Mouse (Mus musculus): ENCODE data around the gene Avpr1a. TPM values are rescaled to one million over a fixed set of nuclear protein-coding genes. Genes with fewer than 3 reads are reported as not detected.

The Avpr1a gene
- total RNA-seq (2021): under 1 TPM; 0.59 to 0.73 TPM
- long read RNA-seq, experiment 1, partial matches to known transcripts: 0 of 3 reads
- long read RNA-seq, experiment 1, other reads (novel, unspliced or antisense): 0 of 3 reads
- long read RNA-seq, experiment 2: 0 reads

DNA sequence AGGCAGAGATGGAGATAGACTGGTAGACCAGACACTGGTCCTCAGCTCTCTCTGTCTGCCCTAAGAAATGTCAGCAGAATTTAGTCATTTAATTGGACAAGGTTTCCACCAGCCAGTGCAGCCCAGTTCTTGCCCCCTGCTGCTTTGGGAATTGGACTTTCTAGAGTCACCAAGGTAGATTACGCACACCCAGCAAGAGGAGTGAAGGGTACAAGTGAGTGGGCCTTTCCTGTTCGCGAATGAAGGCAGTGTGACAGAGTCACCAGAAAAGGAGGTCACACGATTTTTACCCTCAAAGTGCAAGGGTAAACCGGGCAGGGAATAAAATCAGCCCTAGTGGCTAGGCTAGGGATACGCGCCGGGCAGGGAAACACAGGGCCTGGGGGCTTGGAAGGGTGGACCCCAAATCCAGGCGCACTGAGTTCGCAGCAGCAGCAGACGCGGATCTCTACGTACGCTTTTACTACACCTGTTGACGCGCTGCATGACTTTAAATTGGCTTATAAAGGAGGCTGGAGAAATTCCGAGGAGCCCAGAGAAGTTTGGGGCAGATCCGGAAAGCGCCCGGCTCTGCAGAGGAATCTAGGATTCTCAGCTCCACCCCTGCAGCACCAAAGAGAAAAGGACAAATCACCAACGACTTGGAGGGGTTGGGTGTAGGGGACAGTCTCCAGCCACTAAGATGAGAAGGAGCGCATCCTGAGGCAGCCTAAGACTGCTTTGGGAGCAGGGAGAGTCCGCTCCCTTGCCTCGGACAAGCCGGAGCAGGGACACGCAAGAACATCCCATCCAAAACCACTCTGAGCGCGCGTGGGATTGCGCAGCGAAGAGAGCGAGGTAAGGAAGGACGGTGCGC is at the start of gene Avpr1a:
Avpr1a (plus strand) TSS at position 639 of the 856 bp plus-strand sequence.
- intact Hi-C loops (cut with DNase I): loop anchor here (5.0 to 10.0 kb wide), 3 partner anchors 79 to 341 kb away; no protein-coding TSS in a partner anchor
- Histone ChIP-seq H3K27ac (peak within 1 kb of the TSS; percentile 58), H3K4me3 (peak within 1 kb of the TSS; percentile 72)
- peak; percentile 29 for DNase-seq
- TF ChIP-seq CTCF (IDR thresholded peaks at IDR 0.05): no peak

DNA sequence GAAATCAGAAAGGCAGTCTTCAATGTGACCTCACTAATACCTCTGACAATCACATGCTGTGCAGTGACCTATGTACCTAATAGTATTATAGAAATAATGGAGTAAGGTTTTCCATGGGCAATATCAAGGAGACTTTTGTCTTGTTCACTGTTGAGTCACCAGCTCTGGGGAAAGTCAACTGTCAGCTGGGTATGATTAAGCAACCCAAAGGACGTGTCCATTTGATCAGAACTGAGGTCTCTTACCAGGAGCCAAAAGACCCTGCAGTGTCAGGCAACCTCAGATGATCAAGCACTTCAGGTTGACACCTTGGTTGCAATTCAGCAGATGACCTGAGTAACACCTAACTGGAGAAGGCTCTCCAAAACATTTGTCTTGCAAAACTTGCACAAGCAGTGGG is 46.0 kb upstream of the Avpr1a start:
- TF ChIP-seq CTCF (IDR thresholded peaks at IDR 0.05): no peak
- no peak for DNase-seq
- no peak overlapping the region for H3K27ac ChIP-seq
- H3K4me3 ChIP-seq: no peak overlapping the region
- intact Hi-C loops (cut with DNase I): no loop called here

DNA sequence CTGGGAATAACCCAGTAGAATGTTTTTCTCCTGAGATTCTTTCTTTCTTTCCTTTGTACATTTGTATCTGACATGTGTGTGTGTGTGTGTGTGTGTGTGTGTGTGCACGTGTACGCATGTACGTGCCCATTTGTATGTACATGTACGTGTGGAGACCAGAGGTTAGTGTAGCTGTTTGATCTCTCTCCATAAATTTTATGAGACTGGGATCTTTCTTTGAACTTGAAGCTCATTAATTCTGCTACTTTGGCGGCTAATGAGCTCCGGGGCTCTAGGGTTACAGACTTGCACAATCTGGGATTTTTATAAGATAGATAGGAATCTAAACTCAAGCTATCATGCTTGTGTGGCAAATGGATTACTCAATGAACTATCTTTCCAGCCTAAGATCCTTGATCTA is 42.0 kb upstream of the Avpr1a start:
- DNase-seq: no peak
- intact Hi-C loops (cut with DNase I): no loop called here
- no peak for TF ChIP-seq CTCF (IDR thresholded peaks at IDR 0.05)
- Histone ChIP-seq H3K27ac (no peak overlapping the region), H3K4me3 (no peak overlapping the region)

DNA sequence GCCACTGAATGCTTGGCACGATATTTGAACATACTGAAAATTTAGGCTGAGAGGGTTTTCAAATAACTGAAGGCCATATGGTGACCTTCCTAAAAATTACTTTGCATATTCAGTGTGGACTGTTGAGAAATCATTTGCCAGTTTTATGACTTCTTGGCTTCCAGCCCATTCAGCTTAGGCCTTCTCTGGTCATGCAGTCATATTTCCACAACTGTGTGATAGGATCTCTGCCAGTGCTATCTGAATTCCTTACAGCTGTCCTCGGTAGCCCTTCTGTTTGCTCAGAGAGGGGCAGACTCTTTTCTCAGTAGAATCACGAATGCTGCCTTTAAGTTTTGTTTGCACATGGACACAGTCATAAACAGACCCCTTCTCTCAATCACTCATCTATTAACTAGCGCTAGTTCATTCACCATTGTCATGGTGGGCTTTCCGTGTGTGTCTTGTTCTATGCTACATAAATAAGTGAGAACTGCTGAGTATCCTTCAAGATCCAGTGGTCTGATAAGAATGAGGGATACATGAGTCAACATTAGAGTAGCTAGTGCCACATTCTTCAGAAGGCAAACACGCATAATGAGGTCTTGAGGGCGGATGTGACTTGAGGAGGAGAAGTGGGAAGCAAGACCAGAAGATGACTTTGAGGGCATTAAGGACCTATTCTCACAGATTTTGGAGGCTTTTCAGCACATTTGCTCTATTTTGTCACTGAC is 39.4 kb upstream of the Avpr1a start:
- intact Hi-C loops (cut with DNase I): no loop called here
- DNase-seq: no peak
- TF ChIP-seq CTCF (IDR thresholded peaks at IDR 0.05): no peak
- Histone ChIP-seq H3K27ac (no peak overlapping the region), H3K4me3 (no peak overlapping the region)

DNA sequence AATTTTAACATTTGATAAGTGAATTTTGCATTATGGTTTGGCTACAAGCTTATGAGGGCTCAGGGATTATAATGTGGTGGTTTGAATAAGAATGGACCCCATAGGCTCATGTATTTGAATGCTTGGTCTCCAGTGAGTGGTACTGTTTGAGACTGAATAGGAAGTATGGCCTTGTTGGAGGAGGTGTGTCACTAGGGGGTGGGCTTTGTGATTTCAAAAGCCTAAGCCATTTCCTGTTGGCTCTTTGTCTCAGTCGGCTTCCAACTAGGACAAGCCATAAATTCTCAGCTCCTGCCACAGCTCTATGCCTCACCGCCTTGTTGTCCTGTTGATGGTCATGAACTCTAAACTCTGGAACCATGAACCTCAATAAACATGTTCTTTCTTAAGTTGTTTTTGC is 37.5 kb upstream of the Avpr1a start:
- no peak overlapping the region for H3K27ac ChIP-seq
- intact Hi-C loops (cut with DNase I): no loop called here
- no peak for TF ChIP-seq CTCF (IDR thresholded peaks at IDR 0.05)
- DNase-seq: no peak
- no peak overlapping the region for H3K4me3 ChIP-seq

DNA sequence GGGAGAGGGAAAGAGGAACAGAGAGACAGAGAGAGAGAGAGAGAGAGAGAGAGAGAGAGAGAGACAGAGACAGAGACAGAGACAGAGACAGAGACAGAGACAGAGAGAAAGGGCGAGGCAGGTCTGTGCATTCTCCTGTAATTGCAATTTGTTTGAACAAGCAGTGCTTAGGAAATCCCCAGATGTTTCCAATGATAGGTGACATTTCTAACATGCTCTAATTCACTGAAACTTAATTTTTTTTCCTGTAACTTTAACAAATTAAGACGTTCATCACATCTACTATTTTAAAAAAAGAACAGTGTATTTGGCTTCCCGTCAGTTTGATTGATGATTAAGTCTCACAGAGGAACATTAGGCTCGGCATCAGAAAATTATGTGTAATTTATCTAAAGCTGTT is 15.6 kb upstream of the Avpr1a start:
- intact Hi-C loops (cut with DNase I): no loop called here
- DNase-seq: no peak
- H3K4me3 ChIP-seq: no peak overlapping the region
- no peak overlapping the region for H3K27ac ChIP-seq
- no peak for TF ChIP-seq CTCF (IDR thresholded peaks at IDR 0.05)

DNA sequence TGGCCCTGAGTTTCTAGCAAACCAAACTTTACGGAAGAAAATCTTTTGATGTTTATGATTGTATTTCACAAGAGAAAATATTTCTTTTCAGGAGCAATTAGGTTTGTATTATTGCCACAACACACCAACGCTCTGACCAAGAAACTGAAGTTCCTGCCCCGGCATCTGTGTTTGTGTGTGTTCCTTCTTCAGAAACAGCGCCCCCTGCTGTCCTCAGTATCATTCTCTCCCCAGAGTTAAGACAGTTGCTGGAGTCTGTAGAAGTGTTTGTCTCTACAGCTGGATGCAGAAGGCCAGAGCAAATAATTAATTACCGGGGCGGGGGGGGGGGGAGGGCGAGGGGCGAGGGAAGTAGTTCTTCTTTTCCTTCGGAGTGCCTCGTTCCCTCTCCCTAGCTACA is 1.0 kb upstream of the Avpr1a start:
- intact Hi-C loops (cut with DNase I): loop anchor here (5.0 to 10.0 kb wide), 3 partner anchors 80 to 340 kb away; no protein-coding TSS in a partner anchor
- DNase-seq: peak; percentile 78
- no peak overlapping the region for H3K4me3 ChIP-seq

DNA sequence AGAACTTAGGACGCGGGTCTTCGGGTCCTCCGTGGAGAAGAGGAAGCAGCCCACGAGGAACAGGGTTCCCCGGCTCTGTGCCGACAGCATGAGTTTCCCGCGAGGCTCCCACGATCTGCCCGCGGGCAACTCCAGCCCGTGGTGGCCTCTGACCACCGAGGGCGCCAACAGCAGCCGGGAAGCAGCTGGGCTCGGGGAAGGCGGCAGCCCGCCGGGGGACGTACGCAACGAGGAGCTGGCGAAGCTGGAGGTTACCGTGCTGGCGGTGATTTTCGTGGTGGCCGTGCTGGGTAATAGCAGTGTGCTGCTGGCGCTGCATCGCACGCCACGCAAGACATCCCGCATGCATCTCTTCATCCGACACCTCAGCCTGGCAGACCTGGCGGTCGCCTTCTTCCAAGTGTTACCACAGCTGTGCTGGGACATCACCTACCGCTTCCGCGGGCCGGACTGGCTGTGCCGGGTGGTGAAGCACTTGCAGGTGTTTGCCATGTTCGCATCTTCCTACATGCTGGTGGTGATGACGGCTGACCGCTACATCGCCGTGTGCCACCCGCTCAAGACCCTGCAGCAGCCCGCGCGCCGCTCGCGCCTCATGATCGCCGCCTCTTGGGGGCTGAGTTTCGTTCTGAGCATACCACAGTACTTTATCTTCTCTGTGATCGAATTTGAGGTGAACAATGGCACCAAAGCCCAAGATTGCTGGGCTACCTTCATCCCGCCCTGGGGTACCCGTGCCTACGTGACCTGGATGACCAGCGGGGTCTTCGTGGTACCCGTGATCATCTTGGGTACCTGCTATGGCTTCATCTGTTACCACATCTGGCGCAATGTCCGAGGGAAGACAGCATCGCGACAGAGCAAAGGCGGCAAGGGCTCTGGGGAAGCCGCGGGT is 665 bp downstream of the Avpr1a start:
- peak overlapping the region; percentile 58 for H3K27ac ChIP-seq
- intact Hi-C loops (cut with DNase I): loop anchor here (5.0 to 10.0 kb wide), 3 partner anchors 78 to 342 kb away; no protein-coding TSS in a partner anchor
- no peak for TF ChIP-seq CTCF (IDR thresholded peaks at IDR 0.05)
- peak; percentile 28 for DNase-seq
- H3K4me3 ChIP-seq: peak overlapping the region; percentile 72

More for the DNA sequence above, 1.0 kb upstream of the Avpr1a start:
- no peak overlapping the region for H3K27ac ChIP-seq
- TF ChIP-seq CTCF (IDR thresholded peaks at IDR 0.05): peak; percentile 62

DNA sequence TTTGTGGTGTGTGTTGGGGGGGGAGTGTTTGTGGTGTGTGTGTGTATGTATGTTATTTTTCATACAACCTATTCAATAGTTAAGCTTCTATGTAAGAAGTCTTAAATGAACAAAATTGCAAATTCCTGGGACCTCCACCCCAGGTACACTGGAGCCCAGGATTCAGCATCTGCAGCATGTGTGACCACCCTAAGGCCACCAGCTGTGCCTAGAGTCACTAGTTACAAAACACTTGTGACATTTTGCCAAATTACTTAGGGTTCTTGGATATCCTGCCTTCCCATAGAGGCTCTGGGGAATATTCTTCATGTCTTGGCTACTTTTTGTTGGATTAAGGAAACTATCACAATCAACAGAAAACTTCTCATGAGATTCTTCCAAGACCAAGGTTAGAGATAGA is 1.6 kb downstream of the Avpr1a start:
- intact Hi-C loops (cut with DNase I): loop anchor here (5.0 to 10.0 kb wide), 3 partner anchors 77 to 343 kb away; no protein-coding TSS in a partner anchor
- Histone ChIP-seq H3K4me3 (peak overlapping the region; percentile 72), H3K27ac (no peak overlapping the region)
- DNase-seq: no peak
- no peak for TF ChIP-seq CTCF (IDR thresholded peaks at IDR 0.05)

DNA sequence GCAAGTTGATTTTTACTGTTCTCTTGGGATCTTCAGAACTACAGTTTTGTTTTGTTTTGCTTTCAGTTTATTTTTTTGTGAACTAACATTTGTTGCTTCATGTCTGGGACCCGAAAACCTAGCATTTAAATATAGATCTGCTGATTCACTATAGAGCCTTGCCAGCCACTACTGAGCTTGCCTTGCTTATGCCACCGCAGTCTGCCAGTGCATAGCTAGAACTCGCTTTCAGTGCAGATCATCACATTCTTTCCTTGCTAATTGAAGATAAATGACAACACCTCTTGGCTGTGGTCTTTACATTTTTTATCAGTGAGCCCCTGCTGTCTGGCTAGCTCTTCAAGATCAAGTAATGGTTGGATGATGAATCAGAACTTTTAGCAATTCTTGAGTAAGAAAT is 5.2 kb downstream of the Avpr1a start:
- Histone ChIP-seq H3K27ac (peak overlapping the region; percentile 35; the same call in 1 of the 2 replicates), H3K4me3 (peak overlapping the region; percentile 29)
- no peak for DNase-seq
- TF ChIP-seq CTCF (IDR thresholded peaks at IDR 0.05): no peak
- intact Hi-C loops (cut with DNase I): no loop called here

DNA sequence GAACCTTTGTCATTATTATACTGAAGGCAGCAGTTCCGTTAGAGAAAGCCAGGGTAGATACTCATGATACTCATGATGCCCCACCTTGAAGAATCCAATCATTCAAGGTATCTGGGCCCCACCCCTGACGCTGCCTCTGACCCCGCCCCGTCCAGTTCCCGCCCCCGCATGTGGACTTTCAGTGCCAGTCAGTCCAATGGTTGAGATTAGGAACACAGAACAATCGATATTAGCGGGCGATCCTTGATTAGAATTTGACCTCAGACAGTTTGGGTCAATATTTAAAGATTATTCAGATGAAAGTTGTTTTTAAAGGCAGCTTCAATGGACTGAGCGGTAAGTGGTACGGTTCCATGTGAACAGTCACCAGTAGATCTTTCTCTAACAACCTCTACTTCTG is 7.5 kb downstream of the Avpr1a start:
- no peak overlapping the region for H3K4me3 ChIP-seq
- TF ChIP-seq CTCF (IDR thresholded peaks at IDR 0.05): no peak
- H3K27ac ChIP-seq: no peak overlapping the region
- DNase-seq: no peak
- intact Hi-C loops (cut with DNase I): no loop called here

DNA sequence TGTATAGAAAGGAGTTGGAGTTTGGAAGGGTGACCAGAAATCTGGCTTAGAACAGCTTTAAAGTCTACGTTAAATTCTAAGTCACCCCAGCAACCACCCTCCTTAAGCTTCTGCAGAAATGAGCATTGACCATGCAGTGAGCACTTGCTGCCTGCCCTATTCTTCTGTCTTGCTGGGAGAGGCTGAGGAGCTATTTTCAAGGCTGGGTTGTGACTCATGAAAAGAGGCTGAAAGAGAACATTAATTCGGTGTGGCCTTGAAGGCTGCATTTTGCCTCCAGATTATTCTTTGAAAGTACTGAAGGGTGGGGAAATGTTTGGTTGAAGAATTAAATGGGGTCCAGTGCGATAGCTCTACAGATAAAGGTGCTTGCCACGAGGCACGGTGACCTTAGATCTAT is 28.5 kb downstream of the Avpr1a start:
- DNase-seq: no peak
- intact Hi-C loops (cut with DNase I): no loop called here
- H3K4me3 ChIP-seq: no peak overlapping the region
- TF ChIP-seq CTCF (IDR thresholded peaks at IDR 0.05): no peak
- no peak overlapping the region for H3K27ac ChIP-seq

Measured in gastrocnemius, adult 2 months (tissue).